Mouse (Mus musculus) thymus, adult 18-20 months (tissue): ENCODE data around the gene Ifitm1.

ENCODE experiments used
- DNase-seq, 2 experiments: peaks; one replicate each; pipeline ENCODE4 v3.0.0; 2022; ENCODE audit warnings: mixed read lengths in 2 of 2

Ifitm1 gene

DNA sequence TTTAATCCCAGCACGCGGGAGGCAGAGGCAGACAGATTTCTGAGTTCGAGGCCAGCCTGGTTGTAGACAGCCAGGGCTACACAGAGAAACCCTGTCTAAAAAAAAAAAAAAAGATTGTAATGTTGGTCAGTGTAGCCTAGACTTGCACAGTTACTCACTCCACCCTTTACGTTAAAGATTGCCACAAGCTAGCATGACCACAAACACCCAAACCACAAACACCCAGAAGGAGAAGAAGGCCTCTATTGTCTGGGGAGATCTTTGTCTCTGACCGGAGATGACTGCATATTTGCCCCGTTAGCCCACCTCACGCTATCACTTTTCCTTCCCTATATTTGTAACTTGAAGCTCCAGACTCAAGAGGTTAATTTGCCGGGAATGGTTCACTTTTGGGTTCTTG, 14.7 kb downstream of the Ifitm1 start:
- no peak for DNase-seq

DNA sequence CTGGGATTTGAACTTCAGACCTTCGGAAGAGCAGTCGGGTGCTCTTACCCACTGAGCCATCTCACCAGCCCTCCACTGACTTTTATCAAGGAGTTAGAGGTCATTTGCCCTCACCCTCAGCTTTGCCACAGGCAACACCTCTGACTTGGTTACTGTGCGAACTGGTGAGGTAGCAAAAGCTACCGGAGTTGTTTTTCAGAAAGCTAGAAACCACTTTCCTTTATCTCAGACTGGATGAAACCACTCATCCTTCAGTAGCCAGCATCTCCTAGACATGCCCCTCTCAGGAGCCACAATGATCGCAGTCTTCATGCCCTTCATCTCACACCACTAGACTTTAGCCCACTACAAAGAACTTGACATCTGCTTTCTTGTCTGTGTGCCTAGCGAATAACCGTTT, 15.9 kb downstream of the Ifitm1 start:
- DNase-seq, result no peak

GRCm38 (mm10) chr7:140987182-140988138, 20.4 kb downstream of the Ifitm1 start:
- DNase-seq, result no peak

- DNase-seq, result no peak
Observed at GRCm38 (mm10) chr7:140989022-140989421, 22.0 kb downstream of the Ifitm1 start.

- DNase-seq, result no peak
Observed at GRCm38 (mm10) chr7:140990185-140990584, 23.2 kb downstream of the Ifitm1 start.

GRCm38 (mm10) chr7:140990622-140991021, 23.6 kb downstream of the Ifitm1 start:
- DNase-seq, result no peak

DNA sequence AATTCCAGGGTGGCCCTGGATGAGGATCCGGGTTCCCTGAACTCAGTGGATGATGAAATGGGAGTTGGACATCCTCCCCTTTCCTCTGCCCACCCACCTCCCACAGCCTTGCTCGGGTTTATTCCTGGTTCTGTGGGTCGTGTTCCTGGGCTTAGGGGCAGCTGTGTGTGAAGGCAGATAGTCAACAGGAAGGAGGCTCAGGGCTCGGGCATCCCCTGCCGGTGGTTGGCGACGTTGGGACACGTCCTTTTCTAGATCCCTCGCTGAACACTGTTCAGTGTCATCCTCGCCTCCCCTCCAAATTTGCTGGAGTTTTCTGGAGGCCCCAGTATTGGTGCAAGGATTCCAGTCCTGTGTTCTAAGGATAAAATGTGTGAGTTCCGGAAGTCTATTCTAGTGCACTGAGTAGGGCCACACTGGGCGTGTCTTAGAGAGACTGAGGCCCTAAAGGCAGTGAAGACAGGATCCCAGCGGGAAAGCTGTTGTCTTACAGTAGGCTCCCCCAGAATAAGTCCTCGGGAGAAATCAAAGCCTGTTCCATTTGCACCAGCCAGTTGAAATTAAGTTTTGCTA, 24.2 kb downstream of the Ifitm1 start:
- no peak for DNase-seq

DNA sequence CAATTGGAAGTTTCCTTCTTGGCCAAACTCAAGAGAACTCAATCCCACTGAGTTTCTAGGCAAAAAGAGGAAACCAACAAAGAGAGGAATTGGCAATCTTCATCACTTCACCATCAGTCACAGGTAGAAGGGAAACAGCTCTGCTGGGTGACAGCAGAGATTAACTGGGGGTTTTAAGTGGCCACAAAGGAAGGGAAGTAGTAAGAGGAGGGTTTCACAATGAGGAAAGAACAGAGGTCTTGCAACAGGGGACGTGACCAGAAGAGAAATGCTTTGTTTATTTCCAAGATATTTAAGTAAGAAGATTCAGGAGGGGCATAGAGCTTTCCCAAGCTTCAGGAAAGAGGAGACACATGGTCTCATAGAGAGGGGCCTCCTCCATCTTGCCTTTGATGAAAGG, 30.8 kb downstream of the Ifitm1 start:
- no peak for DNase-seq

DNA sequence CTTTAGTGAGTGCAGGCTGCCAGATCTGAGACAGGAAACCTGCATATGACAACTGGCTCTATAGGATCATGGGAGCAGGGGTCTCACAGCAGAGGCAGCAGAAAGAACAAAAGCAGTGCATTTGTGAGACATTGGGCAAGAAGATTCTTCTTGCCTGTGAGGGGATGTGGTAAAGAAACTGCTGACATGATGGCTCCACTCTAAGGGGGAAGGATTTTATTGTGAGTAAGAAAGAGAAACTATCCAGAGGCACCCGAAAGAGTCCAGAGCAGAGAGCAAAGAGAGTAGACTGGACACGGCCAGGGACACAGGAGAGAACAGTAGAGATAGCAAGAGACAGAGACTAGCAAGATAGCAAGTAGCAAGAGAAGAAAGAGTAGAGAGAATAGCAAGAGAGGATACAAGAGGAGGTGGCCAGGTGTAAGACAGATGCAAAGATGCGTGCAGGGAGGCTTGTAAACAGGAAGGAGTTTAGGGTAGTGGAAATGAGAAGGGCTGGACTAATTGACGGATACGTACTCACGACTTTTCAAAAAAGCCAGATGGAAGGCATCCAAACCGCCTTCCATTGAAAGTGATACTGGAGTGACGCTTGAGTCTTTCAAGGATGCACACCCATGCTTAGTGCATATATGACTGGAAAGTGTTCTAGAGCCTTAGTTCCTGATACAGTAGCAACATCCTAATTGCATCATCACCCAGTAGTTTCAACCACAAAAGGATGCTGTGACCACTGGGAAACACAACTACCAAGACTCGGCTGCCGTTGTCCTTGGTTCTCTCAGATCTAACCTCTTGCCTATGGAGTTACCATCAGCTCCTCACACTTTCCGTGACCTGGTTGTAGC, 32.1 kb downstream of the Ifitm1 start:
- DNase-seq, result no peak

- no peak for DNase-seq
Observed at GRCm38 (mm10) chr7:141000881-141001708, 34.1 kb downstream of the Ifitm1 start.

DNA sequence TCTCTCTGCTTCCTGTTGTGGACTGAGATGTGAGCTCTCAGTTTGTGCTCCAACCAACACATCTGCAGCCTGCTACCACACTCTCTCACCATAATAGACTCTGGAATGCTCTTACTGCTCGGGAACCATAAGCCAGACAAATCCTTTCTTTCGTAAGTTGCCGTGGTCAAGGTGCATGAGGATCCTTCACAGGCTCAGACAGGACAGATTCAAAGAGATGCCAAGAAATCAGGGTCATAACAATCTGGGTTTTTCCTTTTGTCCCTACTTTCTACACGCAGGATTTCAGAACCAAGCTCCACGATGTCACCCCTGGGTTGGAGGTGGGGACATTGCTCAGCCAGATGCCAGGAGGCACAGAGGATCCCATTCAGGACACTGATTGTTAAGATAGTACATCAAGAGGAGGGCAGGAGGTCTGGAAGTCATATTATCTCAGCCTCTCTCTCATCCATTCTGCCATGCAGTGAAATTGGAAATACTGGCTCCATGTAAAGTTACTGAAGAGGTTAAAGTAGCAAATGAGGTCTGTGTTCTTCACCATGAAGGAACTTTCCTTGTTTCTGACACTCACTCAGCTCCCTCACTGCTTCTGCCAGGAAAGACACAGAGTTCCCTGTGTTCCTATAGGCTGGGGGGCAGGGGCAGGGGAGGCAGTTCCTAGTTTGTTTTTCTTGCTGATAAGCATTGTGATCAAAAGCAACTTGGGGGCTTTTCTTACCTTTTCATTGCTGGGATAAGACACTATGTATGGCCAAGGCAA, 36.4 kb downstream of the Ifitm1 start:
- no peak for DNase-seq

GRCm38 (mm10) chr7:141006446-141006845, 39.4 kb downstream of the Ifitm1 start:
- DNase-seq, result no peak

DNA sequence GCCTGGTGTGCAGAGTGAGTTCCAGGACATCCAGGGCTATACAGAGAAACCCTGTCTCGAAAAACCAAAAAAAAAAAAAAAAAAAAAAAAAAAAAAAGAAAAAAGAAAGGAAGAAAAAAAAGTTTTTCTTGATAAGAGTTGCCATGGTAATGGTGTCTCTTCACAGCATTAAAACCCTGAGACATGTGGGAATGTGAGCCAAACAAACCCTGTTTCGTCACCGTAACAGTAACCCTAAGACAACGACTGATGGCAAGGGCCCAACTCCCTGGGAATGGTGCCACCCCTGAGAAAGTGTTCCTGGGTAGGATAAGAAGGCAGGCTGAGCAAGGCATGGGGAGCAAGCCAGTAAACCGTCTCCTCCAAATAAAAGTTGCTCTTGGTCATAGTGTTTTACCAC, 39.9 kb downstream of the Ifitm1 start:
- no peak for DNase-seq

DNA sequence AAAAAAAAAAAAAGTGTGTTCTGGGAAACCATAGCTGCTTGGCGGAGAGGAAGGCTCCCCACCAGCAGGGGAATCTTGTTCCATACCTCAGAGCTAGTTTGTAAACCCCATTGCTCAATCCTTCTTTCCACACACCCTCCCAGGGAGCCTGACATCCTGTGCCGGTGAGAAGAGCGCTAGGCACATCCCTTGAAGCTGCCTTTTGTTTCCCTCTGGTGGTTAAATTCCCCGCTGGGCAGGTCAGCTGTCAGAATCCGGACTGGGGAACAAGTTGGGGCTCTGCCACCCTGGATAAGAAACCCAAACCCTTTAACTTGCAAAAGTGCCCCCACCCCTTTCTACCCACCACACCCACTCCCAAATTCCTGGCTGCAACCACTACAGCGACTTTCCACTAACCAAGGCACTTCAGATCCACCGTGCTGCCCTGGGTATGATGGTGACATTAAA, 41.3 kb downstream of the Ifitm1 start:
- no peak for DNase-seq

DNA sequence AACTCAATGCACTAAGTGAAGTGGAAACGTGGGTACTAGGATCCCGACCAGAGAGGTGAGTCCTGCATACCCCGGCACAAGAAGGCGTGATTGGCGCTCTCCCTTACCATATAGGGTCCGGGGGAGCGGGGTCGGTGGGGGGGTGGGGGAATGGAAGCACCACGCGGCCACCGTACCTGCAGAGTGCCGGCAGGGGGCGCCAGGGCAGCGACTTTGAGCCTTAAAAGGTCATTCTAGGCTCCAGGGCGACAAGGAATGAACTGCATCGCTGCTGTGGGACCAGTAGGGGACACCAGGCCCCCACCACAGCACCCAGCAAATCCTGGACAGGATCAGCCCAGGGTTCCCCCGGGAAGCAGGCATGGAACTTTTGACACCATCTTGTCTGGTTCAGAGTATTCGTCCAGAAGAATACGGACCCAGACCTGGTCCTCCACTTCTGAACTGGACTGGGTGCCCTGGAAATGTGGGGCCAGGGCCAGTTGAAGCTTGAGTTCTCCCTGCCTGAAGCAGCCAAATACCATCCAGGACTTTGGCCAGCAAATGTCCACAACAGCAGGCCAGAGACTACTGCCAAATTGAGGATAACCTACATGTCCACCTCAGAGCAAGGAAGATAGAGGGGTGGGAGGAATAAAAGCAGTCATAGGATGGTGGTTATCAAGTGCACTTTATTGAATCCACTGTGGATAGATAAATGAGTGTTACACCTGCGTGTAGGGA, 42.1 kb downstream of the Ifitm1 start:
- DNase-seq, result peak; percentile 43 to 54

GRCm38 (mm10) chr7:141009665-141010064, 42.6 kb downstream of the Ifitm1 start:
- no peak for DNase-seq

DNA sequence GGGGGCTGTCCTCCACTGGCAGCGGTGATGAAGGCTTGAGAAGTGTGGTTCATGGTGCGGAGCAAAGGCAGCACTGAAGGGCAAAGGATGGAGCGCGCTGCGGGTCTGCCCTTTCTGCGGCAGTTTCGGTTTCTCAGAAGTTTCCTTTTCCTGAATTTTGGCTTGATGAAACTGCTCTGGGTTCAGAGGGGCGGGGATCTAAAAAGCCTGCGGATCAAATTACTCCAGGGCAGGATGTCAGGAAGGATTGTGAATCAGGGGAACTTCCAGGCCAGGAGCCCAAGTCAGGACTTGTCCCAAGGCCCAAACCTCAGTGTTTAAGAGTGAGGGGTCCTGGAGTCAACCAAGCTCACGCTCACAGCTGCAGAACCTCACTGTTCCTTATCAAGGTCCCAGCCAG, 43.6 kb downstream of the Ifitm1 start, which contains the start of gene Ifitm3:
Gene Ifitm3, minus strand, starts transcription at position 178 of the 400 bp plus-strand sequence.
- no peak for DNase-seq

GRCm38 (mm10) chr7:141011238-141011770, 44.3 kb downstream of the Ifitm1 start:
- DNase-seq, result no peak

DNA sequence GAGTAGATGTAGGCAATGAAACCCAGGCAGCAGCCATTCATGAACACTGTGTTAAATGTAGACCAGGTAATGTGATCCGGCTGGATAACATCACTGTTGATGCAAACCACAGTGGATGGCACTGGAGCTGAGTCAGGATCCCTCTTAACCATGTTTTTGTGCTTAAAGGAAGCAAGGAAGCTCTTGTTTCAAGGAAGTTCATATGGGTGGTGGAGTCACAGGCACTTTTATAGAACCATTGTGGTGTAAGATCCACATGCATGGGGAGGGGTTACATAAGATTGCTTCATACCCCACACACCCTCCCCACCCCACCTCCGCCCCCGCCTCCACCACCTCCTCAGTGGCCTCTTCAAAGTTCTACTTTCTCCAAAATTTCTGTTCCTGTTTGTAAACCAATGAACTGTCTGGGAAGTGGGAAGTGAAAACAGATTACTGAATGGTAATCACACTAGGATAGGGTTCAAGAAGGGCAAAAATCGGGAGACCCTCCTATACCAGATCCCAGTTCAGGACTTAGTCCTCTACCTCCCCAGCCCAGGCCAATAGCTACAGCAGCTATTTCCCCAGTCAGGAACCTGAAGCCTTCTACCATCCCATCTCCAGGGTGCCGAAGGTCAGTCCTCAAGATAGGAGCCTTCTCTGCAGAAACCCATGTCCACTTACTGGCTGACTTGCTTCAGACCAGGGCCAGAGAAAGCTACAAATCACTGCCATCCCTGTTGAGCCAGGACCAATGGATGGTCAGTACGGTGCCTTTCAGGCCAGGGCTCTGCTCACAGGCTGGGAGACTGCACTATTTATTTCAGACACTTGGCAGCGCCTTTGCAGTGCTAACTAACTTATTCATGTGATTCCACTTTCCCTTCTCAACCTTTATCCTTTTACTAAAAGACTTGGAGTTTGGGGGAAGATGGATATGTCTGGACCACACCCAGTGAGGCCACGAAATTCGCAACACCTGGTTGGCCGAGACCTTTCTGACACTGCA, 50.0 kb downstream of the Ifitm1 start:
- DNase-seq, result no peak
